Mouse (Mus musculus) embryonic stem cell, embryonic (primary cell): ENCODE measurements at regions not wholly inside any gene's neighbourhood (a gene's known extent, or its start where the extent isn't known, plus 50 kb on each side); places are given as distances from the start of the nearest gene placed in this dataset.
"Not testable (repeated sequence)": the region's sequence is repeated elsewhere in the genome, so short reads cannot be mapped to it uniquely, and the experiment has no call there.

Experiments used
- CTCF ChIA-PET, 4 experiments: fragments of 300-600 bp in 2 of 4; fragments of 350-600 bp in 2 of 4; sonication (Branson Sonifier 250); formaldehyde crosslinking; loops; one replicate each; lab custom pipeline; 2022; ENCODE audit warnings: inconsistent platforms in 2 of 4; lab: Charles Lee
- POLR2A ChIA-PET, 4 experiments: fragments of 300-600 bp in 2 of 4; fragments of 350-600 bp in 2 of 4; sonication (Branson Sonifier 250); formaldehyde crosslinking; loops; one replicate each; lab custom pipeline; 2022; ENCODE audit warnings: antibody characterized with exemption in 4 of 4, inconsistent platforms in 1 of 4; lab: Charles Lee

- CTCF ChIA-PET = no interaction called here
- POLR2A ChIA-PET = no interaction called here
Observed at GRCm38 (mm10) chr1:150160314-150160713, 60.5 kb downstream of the Ptgs2 start.

- CTCF ChIA-PET = no interaction called here
Observed at GRCm38 (mm10) chr1:150164890-150165596, 65.2 kb downstream of the Ptgs2 start.

DNA sequence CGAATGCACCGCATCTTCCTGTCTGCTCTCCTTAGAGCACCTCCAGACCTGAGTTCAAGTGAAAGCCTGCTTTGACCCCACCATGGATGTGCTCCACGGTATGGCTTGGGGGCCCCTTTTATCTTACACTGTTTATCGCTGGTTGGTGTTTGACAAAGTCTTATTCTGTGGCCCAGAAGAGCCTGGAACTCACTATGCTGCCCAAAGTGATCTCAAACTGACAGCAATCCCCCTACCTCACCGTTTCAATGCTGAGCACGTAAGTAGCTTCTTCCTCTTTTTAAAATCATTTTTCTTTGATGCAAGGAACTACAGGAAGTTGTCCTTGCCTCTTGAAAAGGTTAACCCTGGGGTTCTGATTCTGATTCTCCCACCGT lies 65.8 kb downstream of the Ptgs2 start:
- ChIA-PET CTCF (no interaction called here), POLR2A (no interaction called here)

More at GRCm38 (mm10) chr1:150164890-150165596, 65.2 kb downstream of the Ptgs2 start:
- POLR2A ChIA-PET = no interaction called here

- POLR2A ChIA-PET = no interaction called here
- CTCF ChIA-PET = no interaction called here
Observed at GRCm38 (mm10) chr1:150167172-150167571, 67.3 kb downstream of the Ptgs2 start.

DNA sequence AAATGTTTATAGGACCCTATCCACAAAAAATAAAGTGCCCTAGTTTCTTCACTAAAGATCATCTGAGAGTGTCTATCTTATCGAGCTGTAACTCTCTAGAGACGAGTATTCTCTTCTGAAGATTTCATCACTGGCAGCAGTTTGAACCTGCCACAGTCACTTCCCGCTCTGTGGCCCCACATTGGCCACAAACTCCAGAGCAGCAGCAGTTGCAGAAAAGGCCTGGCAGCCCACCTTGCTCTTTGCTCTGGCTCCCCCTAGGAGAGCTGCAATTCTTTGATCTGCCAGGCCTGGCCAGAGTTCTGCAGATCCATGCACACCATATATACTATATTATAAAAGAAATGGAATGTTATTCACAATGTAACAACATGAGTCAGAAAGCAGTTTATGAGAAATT lies 74.4 kb downstream of the Ptgs2 start:
- ChIA-PET POLR2A (no interaction called here), CTCF (interaction anchor here in 1 of 4 experiments (0.8 kb wide), 1 partner anchor 315 kb away, joined by 3 read pairs; no protein-coding TSS in a partner anchor)

DNA sequence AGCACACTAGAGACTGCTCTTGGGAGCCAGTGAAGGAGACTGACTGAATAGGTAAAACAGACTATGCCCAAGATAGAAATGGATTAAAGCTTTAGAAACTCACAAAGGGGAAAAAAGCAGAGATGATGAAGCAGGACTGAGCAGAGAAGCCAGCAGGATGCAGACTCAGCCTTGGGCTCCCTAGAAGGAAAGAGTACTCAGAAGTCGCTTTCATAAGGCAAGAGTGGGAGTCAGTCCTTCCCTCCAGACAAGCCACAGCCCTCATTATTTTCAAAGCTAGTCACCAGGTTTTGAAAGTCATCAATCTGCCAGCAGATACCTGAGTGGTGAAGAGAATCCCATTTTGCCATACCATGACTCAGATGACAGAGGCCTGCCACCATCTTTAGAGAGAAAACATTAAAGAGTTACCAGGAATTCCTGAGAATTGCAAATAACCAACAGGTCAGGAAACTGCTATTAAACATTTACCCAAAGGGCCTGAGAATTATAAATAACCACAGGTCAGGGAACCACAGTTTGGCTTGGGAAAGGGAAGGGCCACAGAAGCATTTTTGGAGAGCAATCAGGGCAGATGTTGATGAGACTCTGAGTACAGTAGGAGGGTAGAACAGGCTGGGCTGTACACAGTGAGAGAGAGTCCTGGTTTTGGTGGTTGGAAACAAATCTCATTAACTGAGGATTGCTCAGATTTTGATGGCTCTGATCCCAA lies 77.4 kb downstream of the Ptgs2 start:
- POLR2A ChIA-PET = interaction anchor here in 1 of 4 experiments (0.6 kb wide), 1 partner anchor 35 kb away, joined by 3 read pairs; no protein-coding TSS in a partner anchor
- CTCF ChIA-PET = no interaction called here

DNA sequence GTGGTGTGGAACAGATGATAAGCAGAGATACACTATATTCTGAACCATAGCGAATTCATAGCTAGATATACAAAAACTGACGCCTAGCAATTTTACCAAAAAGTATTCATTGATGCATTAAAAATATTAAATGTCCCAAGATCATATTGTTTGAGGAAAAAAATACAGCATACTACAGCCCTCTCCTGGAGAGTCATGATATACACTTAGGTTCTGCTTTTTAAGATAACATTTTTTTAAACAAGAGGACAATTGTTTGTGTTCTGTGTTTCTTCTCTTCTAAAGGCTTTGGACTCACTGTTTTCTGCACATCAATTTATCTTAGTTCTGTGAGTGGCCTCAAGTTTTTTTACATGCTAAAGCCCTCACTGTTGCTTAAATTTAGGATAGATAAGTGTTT lies 102.2 kb downstream of the Ptgs2 start:
- CTCF ChIA-PET = no interaction called here
- POLR2A ChIA-PET = no interaction called here

- POLR2A ChIA-PET = no interaction called here
- CTCF ChIA-PET = no interaction called here
Observed at GRCm38 (mm10) chr1:150212454-150212853, 106.8 kb upstream of the Pdc start.

DNA sequence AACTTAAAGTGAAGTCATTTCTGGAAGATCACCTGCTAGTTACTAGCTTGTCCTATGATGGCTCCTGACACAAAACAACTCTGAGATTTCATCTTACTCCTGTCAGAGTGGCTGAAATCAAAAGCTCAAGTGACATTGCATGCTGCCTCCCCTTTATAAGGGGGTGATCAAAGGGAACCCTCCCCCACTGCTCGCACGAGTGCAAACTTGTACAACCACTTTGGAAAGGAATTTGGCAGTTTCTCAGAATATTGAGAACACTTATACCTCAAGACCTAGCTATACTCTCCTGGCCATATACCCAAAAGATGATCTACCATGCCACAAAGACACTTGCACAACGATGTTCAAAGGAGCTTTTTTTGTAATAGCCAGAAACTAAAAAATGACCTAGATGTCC lies 102.5 kb upstream of the Pdc start:
- ChIA-PET CTCF (no interaction called here), POLR2A (no interaction called here)

DNA sequence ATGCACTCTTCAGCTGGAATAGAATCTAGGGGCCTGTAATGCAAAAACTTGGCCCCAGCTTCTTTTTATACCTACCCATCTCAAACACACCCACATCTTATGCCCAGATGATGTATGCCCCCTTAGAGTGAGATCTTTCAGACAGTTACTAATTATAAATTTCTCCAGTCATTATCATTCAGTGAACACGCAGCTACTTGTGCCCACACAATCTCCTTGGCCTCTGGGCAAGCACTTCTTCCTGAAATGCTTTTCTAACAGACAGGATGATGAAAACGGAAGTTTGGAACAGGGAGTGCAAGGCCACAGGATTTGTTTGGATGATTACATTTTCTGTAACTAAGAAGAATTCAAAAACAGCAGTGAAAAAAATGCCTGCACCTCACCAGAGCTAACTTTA lies 100.4 kb upstream of the Pdc start:
- ChIA-PET POLR2A (no interaction called here), CTCF (no interaction called here)

DNA sequence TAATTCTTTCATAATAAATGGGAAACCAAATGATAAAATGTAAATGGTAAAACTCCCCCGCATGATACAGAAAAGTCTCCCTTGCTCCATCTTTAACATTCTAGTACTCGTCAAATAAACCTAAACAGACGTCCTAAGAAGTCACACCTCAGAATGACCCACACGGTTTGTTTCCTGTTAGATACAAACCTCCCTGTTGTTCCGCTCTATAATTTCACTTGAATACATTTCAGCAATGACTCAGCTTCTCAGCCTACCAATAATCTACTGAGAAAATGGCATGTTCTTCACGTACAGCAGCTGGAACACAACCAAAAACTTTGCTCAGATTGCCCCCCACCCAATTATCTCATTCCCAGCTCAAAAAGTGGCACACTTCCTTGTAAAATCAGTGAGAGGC lies 93.7 kb upstream of the Pdc start:
- POLR2A ChIA-PET = no interaction called here

DNA sequence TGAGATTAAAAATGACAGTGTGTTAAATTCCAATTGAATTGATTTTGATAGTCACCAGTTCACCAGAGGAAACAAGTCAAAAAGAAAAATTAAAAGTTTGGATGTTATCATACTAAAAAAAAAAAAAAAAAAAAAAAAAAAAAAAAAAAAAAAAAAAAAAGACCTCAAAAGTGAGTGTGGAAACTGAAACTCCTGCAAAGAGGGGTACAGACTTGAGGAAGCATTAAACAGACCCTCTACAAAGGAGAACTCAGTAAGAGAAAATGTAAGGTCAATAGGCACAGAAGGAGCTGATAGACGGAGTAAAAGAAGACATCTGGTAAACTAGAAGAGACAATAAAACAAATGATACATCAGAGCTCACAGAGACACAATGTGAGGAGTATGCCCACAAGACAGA lies 79.7 kb upstream of the Pdc start:
- POLR2A ChIA-PET, CTCF ChIA-PET: not testable (repeated sequence)

More for the DNA sequence above, 93.7 kb upstream of the Pdc start:
- CTCF ChIA-PET = no interaction called here

- ChIA-PET CTCF (no interaction called here), POLR2A (interaction anchor here in 1 of 4 experiments (0.6 kb wide), 1 partner anchor 14 kb away, joined by 3 read pairs; no protein-coding TSS in a partner anchor)
Observed at GRCm38 (mm10) chr1:150240110-150240509, 79.1 kb upstream of the Pdc start.

GRCm38 (mm10) chr1:150241153-150241552 lies 78.1 kb upstream of the Pdc start:
- CTCF ChIA-PET = no interaction called here
- POLR2A ChIA-PET = interaction anchor here in 1 of 4 experiments (0.5 kb wide), 1 partner anchor 380 kb away, joined by 9 read pairs; no protein-coding TSS in a partner anchor

DNA sequence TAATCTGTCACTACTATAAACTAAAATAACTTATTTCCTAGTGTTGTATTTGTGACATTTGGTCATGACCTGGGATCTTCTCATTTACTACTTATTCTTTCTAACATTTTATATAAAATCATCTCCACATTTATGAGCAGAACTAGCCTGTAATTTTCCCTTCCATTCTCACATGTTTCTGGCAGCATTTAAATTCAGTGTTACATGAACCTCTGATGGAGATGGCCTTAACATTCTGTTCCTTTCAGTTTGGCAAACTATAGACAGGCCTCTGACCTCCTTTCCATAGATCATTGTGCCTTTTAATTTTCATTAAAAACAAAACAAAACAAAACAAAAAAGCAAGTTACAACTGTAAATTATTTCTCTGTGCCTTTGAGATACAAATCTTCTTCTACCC lies 77.1 kb upstream of the Pdc start:
- ChIA-PET POLR2A (no interaction called here), CTCF (interaction anchor here in 1 of 4 experiments (0.5 kb wide), 1 partner anchor 7 kb away, joined by 3 read pairs; no protein-coding TSS in a partner anchor)

DNA sequence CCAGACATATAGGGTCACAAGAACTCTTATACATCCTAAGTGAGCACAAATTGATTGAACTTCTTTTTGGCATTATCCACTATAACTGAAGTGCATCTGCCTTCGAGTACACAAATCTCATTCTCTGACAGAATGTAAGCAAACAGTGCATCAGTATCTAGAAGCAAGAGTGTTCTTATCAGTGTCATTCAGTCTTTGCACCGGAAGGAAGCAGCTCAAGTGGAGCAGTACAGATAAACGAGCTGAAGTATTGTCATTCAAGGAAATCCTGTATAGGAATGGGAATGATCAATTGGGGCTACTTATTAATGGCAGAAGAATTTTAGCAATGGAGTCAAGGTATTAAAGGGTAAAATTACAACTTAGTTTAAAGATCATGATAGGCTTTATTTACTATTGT lies 74.3 kb upstream of the Pdc start:
- ChIA-PET POLR2A (no interaction called here), CTCF (no interaction called here)

DNA sequence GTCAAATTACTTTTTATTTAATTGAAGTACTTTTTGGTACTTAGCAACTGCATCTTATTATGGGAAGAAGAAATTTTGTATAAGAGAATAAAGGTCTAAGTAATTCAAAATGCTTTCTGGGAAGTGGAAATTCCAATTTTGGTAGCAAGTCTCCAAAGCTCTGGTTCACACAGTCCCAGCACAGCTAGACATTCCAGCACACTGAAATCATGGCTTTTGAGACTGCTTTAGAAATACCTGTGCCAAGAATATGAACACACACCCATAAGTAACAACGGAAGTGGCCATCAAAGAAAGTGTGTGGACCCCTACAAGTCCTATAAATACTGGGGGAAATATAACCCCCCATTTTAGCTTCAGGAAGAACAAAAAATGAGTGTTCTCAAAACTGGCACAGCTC lies 67.8 kb upstream of the Pdc start:
- ChIA-PET POLR2A (no interaction called here), CTCF (no interaction called here)

GRCm38 (mm10) chr1:150251876-150252275 lies 67.3 kb upstream of the Pdc start:
- ChIA-PET CTCF (no interaction called here), POLR2A (no interaction called here)

DNA sequence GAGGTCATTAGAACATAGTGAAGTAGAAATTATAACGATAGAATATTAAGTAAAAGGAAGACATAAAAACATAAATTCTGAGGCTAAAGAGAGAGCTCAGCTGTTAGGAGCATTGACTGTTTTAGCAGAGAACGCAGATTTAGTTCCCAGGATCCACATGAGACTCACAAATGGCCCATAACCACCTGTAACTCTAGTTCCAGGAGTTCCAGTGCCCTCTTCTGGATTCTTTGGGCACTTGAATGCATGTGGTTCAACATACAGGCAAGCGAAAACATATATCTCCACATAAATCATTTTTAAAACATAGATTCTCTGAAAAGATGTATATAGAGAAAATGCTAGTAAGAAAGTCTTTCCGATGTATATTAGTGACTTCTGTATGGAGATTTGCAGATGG lies 61.6 kb upstream of the Pdc start:
- ChIA-PET POLR2A (no interaction called here), CTCF (interaction anchor here in 1 of 4 experiments (1.3 to 1.4 kb wide), 2 partner anchors 50 to 401 kb away, joined by 3 to 4 read pairs; no protein-coding TSS in a partner anchor)

DNA sequence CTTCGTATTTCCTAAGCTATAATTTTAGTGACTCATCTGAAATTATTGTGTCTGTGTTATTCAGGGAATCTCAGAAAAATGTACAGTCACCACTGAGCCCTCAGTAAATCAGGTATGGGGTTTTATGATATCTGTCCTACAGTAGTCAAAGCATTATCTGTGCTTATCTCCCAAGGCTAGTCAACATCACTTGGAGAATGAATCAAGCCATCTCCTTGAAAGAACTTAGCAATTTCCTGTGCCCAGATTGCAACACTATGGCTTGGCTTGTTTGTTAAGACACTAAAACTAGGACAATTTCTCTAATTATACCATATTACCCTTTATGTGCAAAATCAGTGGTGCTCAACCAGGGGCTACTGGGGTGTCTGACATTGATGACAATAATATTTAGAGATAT lies 58.9 kb upstream of the Pdc start:
- ChIA-PET CTCF (no interaction called here), POLR2A (no interaction called here)
